ENCODE assay signal across 7 mouse cellular contexts in genomic region chr19:45005957-45006712, GRCm38 (mm10). TPM values are rescaled to one million over a fixed set of nuclear protein-coding genes. Genes with fewer than 3 reads are reported as not detected.
DNase-seq lines count a peak whose midpoint lies in the region; ATAC-seq lines count a peak whose summit lies in the region.

TSS of gene Mrpl43 (minus strand) at chr19:45006442.

- WGBS in embryonic facial prominence, embryonic 10.5 days: under 1% methylated on average over 82 of the region's 82 CpGs
- WGBS in limb, embryonic 11.5 days: under 1% methylated on average over 81 of the region's 82 CpGs
- under 1% methylated on average over 82 of the region's 82 CpGs for WGBS in midbrain, embryonic 14.5 days

- peaks cover 28% of the 10 kb centered on the region for H3K4me1 ChIP-seq in embryonic facial prominence, embryonic 10.5 days
- peaks cover 10% of the 10 kb centered on the region for H3K4me1 ChIP-seq in limb, embryonic 11.5 days (ENCODE audit: control insufficient read depth, insufficient read depth, low read length)
- H3K4me1 ChIP-seq in midbrain, embryonic 14.5 days (ENCODE audit: control insufficient read depth, insufficient read depth, low read length): peaks cover 18% of the 10 kb centered on the region

- H3K9ac ChIP-seq in limb, embryonic 11.5 days (ENCODE audit: low read length): peak within 1 kb of the TSS; percentile 85
- H3K9ac ChIP-seq in midbrain, embryonic 14.5 days (replicated peaks; ENCODE audit: low read length): peak within 1 kb of the TSS; percentile 76

- ATAC-seq in granulocyte monocyte progenitor cell, adult 5-6 weeks (replicated peaks; ENCODE audit: poor library complexity, severe bottlenecking): peak; percentile 89
- peak; percentile 83 for ATAC-seq in limb, embryonic 11.5 days (ENCODE audit: insufficient number of reproducible peaks, low FRiP score, low TSS enrichment, low read depth)
- peak; percentile 91 for ATAC-seq in midbrain, embryonic 14.5 days (ENCODE audit: low FRiP score, low TSS enrichment)

- peak within 1 kb of the TSS; percentile 97 for H3K4me3 ChIP-seq in embryonic facial prominence, embryonic 10.5 days
- peak within 1 kb of the TSS; percentile 99 for H3K4me3 ChIP-seq in limb, embryonic 11.5 days (ENCODE audit: low read depth, low read length)
- peak within 1 kb of the TSS; percentile 92 for H3K4me3 ChIP-seq in midbrain, embryonic 14.5 days (replicated peaks; ENCODE audit: low read depth, low read length)

- DNase-seq in adrenal gland, postnatal 10 days: peak; percentile 99
- DNase-seq in embryonic facial prominence, embryonic 10.5 days (ENCODE audit: low spot score): peak; percentile 96
- DNase-seq in kidney, adult 18-20 months: peak; percentile 98
- peak; percentile 97 for DNase-seq in limb, embryonic 11.5 days (ENCODE audit: low spot score)
- DNase-seq in midbrain, embryonic 14.5 days: peak; percentile 96
- peak; percentile 90 to 97 for DNase-seq in spleen, adult 18-20 months

- H3K27me3 ChIP-seq in embryonic facial prominence, embryonic 10.5 days (replicated peaks; ENCODE audit: low read depth, poor library complexity, severe bottlenecking): no peaks in the 10 kb centered on the region
- no peaks in the 10 kb centered on the region for H3K27me3 ChIP-seq in limb, embryonic 11.5 days (ENCODE audit: control insufficient read depth, insufficient read depth, low read length)
- H3K27me3 ChIP-seq in midbrain, embryonic 14.5 days (ENCODE audit: control insufficient read depth, insufficient read depth, low read length): no peaks in the 10 kb centered on the region

- peak within 1 kb of the TSS; percentile 94 for H3K4me2 ChIP-seq in limb, embryonic 11.5 days (ENCODE audit: low read depth, severe bottlenecking)
- peak within 1 kb of the TSS; percentile 95 for H3K4me2 ChIP-seq in midbrain, embryonic 14.5 days (ENCODE audit: low read length)

- peaks cover 77% of the 10 kb centered on the region for H3K36me3 ChIP-seq in embryonic facial prominence, embryonic 10.5 days (replicated peaks)
- peaks cover 13% of the 10 kb centered on the region for H3K36me3 ChIP-seq in limb, embryonic 11.5 days (ENCODE audit: control insufficient read depth, insufficient read depth, low read length)
- peaks cover 50% of the 10 kb centered on the region for H3K36me3 ChIP-seq in midbrain, embryonic 14.5 days (ENCODE audit: control insufficient read depth, insufficient read depth, low read length)

- peak within 1 kb of the TSS; percentile 90 for H3K27ac ChIP-seq in embryonic facial prominence, embryonic 10.5 days (replicated peaks)
- peak within 1 kb of the TSS; percentile 56; the same call in 1 of the 2 replicates for H3K27ac ChIP-seq in limb, embryonic 11.5 days (replicated peaks; ENCODE audit: low read depth, low read length)
- peak within 1 kb of the TSS; percentile 77 for H3K27ac ChIP-seq in midbrain, embryonic 14.5 days (replicated peaks; ENCODE audit: low read depth, low read length)

- H3K9me3 ChIP-seq in embryonic facial prominence, embryonic 10.5 days: no peaks in the 10 kb centered on the region
- H3K9me3 ChIP-seq in limb, embryonic 11.5 days (ENCODE audit: control insufficient read depth, low read length): no peaks in the 10 kb centered on the region
- H3K9me3 ChIP-seq in midbrain, embryonic 14.5 days (ENCODE audit: control insufficient read depth, low read length): no peaks in the 10 kb centered on the region

RNA-seq across cellular contexts. Expression of gene Mrpl43, which starts in this region (rescaled TPM):
- 10 to 100 TPM; 50.0 to 58.3 TPM for total RNA-seq in adrenal gland, postnatal 10 days (2021)
- polyA plus RNA-seq in embryonic facial prominence, embryonic 10.5 days (2016; fragmentation: Nextera tagmentation; extraction: Ambion mirVana): 70.6 and 74.8 TPM in 2 replicates
- 41.8 and 53.7 TPM in 2 replicates for total RNA-seq in granulocyte monocyte progenitor cell, adult 5-6 weeks (2014; fragmentation: Nextera tagmentation)
- total RNA-seq in granulocyte monocyte progenitor cell, adult 5-6 weeks (2017): 35.5 and 37.9 TPM in 2 replicates
- 69.3 and 73.6 TPM in 2 replicates for polyA plus RNA-seq in limb, embryonic 11.5 days (2014; fragmentation: Nextera tagmentation; extraction: Ambion mirVana)
- 77.8 and 92.4 TPM in 2 replicates for polyA plus RNA-seq in midbrain, embryonic 14.5 days (2014; fragmentation: Nextera tagmentation; extraction: Ambion mirVana)

Comparison
In these comparisons a context has a peak if more than half of its experiments do, and no peak if none do; other contexts are left out.
1. Peak in every context shown above with its lines: DNase-seq, ATAC-seq, H3K4me3 ChIP-seq and H3K27ac ChIP-seq.